Mouse (Mus musculus) frontal cortex, postnatal 10 days (tissue): ENCODE measurements at regions not wholly inside any gene's neighbourhood (a gene's known extent, or its start where the extent isn't known, plus 50 kb on each side); places are given as distances from the start of the nearest gene placed in this dataset.

Experiments
- DNase-seq, 2 experiments: peaks; one replicate each; pipeline ENCODE4 v3.0.0; 2022; ENCODE audit warnings: low spot score in 2 of 2, mixed read lengths in 1 of 2

- DNase-seq, result no peak
These were observed 128.2 kb upstream of the Jarid2 start for GRCm38 (mm10) chr13:44601024-44601423.

- DNase-seq, result no peak
These were observed 126.6 kb upstream of the Jarid2 start for GRCm38 (mm10) chr13:44602658-44603057.

- peak in 1 of 2 experiments; percentile 11 for DNase-seq
These were observed 121.7 kb upstream of the Jarid2 start for GRCm38 (mm10) chr13:44607316-44608285.

DNA sequence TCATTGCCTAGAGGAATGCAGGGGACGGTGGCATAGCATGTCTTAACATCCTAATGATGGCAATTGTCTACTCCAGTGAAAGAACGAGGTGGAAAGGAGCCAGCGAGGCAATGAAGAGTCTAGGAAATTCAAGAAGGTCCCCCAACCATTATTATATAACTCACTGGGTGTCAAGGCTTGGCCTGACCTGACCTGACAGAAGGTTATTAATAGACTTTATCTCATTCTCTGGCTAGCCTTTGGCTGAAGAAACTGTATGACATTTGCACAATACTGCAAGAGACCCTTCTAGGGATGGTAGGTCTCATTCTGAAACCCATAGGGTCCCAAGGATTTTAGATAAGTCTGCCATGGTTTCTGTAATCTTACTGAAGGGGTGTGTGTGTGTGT is 121.0 kb upstream of the Jarid2 start:
- no peak for DNase-seq

- no peak for DNase-seq
These were observed 120.5 kb upstream of the Jarid2 start for GRCm38 (mm10) chr13:44608681-44609335.

GRCm38 (mm10) chr13:44609606-44610005 is 119.7 kb upstream of the Jarid2 start:
- no peak for DNase-seq

DNA sequence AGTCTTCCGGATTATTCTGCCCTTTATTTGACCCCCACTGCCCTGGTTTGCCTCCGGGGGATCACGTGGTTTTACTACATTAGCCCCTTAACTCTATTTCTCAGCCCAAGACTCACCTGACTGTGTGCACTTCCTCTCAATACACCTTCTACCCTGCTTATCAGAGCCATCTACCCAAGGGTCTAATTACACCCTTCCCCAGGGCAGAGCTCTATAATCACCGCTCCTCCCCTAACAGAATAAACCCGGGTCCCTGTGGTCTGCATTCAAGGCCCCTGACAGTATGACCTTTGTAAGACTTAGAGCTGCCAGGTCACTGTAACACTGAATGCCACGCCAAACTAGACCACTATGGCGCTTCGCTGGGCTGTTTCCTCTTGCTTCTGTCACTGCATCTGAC is 113.6 kb upstream of the Jarid2 start:
- no peak for DNase-seq

GRCm38 (mm10) chr13:44618368-44618767 is 110.9 kb upstream of the Jarid2 start:
- DNase-seq, result no peak

GRCm38 (mm10) chr13:44622661-44623355 is 106.5 kb upstream of the Jarid2 start:
- DNase-seq, result no peak

DNA sequence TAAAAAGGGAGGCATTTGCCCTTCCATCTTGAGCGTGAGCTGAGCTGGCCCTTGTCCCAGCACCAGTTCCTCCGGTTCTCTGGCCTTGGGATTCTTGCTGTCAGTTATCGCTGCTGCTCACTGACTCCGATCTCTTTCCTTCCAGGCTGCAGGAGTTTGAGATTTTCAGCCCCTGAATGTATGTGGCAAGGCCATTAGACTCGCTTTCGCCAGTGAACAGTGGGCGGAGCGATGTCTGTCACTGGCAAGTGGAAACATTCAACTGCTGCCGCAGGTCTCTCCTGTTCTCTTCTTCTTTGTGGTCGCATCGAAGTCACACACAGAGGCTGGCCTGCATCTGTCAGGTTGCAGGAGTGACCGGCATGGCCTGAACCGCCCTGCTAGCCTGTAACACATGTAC is 104.6 kb upstream of the Jarid2 start:
- no peak for DNase-seq

GRCm38 (mm10) chr13:44625792-44626191 is 103.5 kb upstream of the Jarid2 start:
- no peak for DNase-seq

GRCm38 (mm10) chr13:44626806-44627205 is 102.5 kb upstream of the Jarid2 start:
- DNase-seq, result no peak

GRCm38 (mm10) chr13:44630061-44630460 is 99.2 kb upstream of the Jarid2 start:
- DNase-seq, result no peak

- DNase-seq, result no peak
These were observed 94.7 kb upstream of the Jarid2 start for GRCm38 (mm10) chr13:44634616-44635015.

DNA sequence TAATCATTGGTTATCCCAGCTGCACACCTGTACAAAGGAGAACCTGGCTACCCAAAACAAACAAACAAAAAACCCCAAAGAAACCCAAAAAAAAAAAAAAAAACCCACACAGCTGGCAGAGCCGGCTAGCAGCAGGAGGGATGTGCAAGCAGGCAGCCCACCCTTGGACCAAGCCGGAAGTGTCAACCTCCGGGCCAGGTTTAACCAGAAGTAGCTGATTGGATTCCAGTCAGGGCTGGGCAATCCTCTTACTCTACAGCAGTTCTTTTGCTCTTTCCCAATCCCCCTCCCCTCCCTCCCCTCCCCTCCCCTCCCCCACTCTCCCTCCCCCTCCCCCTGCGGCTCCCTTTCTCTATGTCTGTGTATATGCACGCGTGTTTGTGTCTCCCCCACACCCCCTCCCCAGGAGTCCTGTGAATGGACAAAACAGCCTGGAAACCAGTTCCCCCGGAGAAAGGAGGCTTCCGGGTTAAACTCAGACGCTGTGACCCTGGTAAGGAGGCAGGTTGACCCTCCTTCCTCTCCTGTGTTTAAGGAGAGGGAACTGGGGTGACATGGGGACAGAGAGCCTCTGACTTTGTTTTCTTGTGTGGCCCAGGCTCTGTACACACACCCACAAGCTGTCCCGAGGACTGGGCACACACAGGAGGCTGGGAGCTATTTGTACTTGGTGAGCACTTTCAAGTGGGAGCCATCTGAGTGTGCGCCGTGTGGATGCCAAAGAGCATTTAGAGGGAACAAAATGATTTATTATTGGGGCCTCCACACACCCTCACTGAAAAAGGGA is 93.9 kb upstream of the Jarid2 start:
- DNase-seq, result no peak

DNA sequence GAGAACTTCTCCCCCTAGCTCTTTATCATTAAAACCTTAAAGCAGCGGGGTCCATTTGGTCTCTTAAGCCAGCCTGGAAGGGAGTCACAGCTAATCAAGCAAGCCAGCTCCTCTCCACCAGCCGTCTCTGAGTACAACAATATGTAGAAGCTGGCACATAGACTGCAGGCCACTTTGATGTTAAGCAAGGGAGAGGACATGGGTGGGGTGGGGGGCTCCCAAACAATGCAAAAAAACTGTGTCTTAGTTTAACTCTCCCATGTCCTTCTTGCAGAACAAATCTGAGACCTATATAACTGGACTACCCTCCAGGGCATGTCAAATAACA is 93.3 kb upstream of the Jarid2 start:
- no peak for DNase-seq

- DNase-seq, result no peak
These were observed 86.9 kb upstream of the Jarid2 start for GRCm38 (mm10) chr13:44642361-44642760.

GRCm38 (mm10) chr13:44650052-44650451 is 79.2 kb upstream of the Jarid2 start:
- DNase-seq, result no peak

- no peak for DNase-seq
These were observed 77.7 kb upstream of the Jarid2 start for GRCm38 (mm10) chr13:44651259-44652238.

DNA sequence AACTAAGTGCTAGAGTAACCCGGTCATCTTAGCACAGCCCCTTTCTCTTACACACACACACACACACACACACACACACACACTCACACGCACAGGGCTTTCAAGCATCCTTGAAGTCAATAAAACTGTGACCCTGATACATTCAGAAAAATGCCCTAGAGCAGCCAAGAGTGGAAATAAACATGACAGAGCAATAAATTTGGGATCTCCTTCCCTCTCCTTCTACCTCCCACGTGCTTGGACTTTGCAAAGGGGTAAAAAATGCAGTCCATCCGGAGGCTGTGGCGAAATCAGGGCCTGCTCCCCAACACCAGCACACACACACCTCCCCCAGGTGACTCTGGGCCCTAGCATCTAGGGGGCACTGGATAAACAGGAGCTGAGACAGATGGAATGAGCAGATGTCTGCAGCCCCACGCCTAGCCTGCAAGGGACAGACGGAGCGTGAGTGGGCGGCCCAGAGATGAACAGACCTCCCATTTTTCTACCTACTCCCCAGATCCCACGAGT is 71.3 kb upstream of the Jarid2 start:
- DNase-seq, result no peak
